Comparison of ENCODE assay signal across 8 mouse cellular contexts in genomic region chr4:122998537-122999262, GRCm38 (mm10). TPM values are rescaled to one million over a fixed set of nuclear protein-coding genes. Genes with fewer than 3 reads are reported as not detected.
DNase-seq lines count a peak whose midpoint lies in the region; ATAC-seq lines count a peak whose summit lies in the region.

No protein-coding gene starts in this region.

- no peaks in the 10 kb centered on the region for H3K27me3 ChIP-seq in forebrain, embryonic 14.5 days (replicated peaks; ENCODE audit: control insufficient read depth, insufficient read depth, low read length)
- H3K27me3 ChIP-seq in liver, embryonic 15.5 days = peaks cover 76% of the 10 kb centered on the region

- peaks cover 22% of the 10 kb centered on the region for H3K4me1 ChIP-seq in forebrain, embryonic 14.5 days (ENCODE audit: control insufficient read depth, insufficient read depth, low read length)
- peaks cover 20% of the 10 kb centered on the region for H3K4me1 ChIP-seq in liver, embryonic 15.5 days (replicated peaks)

- peak; percentile 74 for ATAC-seq in forebrain, embryonic 14.5 days
- peak; percentile 51 for ATAC-seq in liver, embryonic 15.5 days (ENCODE audit: insufficient read depth)

- intact Hi-C loops in left cerebral cortex, postnatal 36 days (cut with DNase I) = no loop called here

- peaks cover 28% of the 10 kb centered on the region for H3K36me3 ChIP-seq in forebrain, embryonic 14.5 days (ENCODE audit: control insufficient read depth, insufficient read depth, low read length)
- no peaks in the 10 kb centered on the region for H3K36me3 ChIP-seq in liver, embryonic 15.5 days (replicated peaks)

- peak overlapping the region; percentile 95 for H3K9ac ChIP-seq in forebrain, embryonic 14.5 days (ENCODE audit: low read length)
- no peak overlapping the region for H3K9ac ChIP-seq in liver, embryonic 15.5 days

- H3K9me3 ChIP-seq in forebrain, embryonic 14.5 days (replicated peaks; ENCODE audit: control insufficient read depth, low read length) = no peaks in the 10 kb centered on the region
- no peaks in the 10 kb centered on the region for H3K9me3 ChIP-seq in liver, embryonic 15.5 days (replicated peaks)

- under 1% methylated on average over 12 of the region's 12 CpGs for WGBS in forebrain, embryonic 14.5 days
- 25% methylated on average over 12 of the region's 12 CpGs for WGBS in liver, embryonic 15.5 days (ENCODE audit: insufficient replicate concordance)

- H3K27ac ChIP-seq in forebrain, embryonic 14.5 days (ENCODE audit: low read depth, low read length) = peak overlapping the region; percentile 84
- H3K27ac ChIP-seq in liver, embryonic 15.5 days (replicated peaks) = no peak overlapping the region

- H3K4me3 ChIP-seq in forebrain, embryonic 14.5 days (ENCODE audit: low read depth, low read length) = peak overlapping the region; percentile 91
- H3K4me3 ChIP-seq in liver, embryonic 15.5 days (replicated peaks) = no peak overlapping the region

- H3K4me2 ChIP-seq in forebrain, embryonic 14.5 days (ENCODE audit: low read length) = peak overlapping the region; percentile 73
- peak overlapping the region; percentile 23 for H3K4me2 ChIP-seq in liver, embryonic 15.5 days

- peak; percentile 57 for DNase-seq in right cerebral cortex, postnatal 4 days
- DNase-seq in right cerebral cortex, postnatal 36 days (ENCODE audit: low spot score in 2 of 2) = no peak
- peak; percentile 94 for DNase-seq in forebrain, embryonic 14.5 days (ENCODE audit: low spot score)
- peak; percentile 56 for DNase-seq in yolk sac, embryonic 10.5 days (ENCODE audit: low spot score)
- DNase-seq in heart, adult 8-10 months (ENCODE audit: low spot score) = no peak
- DNase-seq in left cerebral cortex, adult 8-10 months (ENCODE audit: low spot score in 2 of 2) = no peak
- no peak for DNase-seq in left cerebral cortex, postnatal 36 days (ENCODE audit: low spot score in 2 of 2)

RNA-seq across cellular contexts. Expression of gene Mycl, which starts 3.2 kb away (rescaled TPM):
- polyA plus RNA-seq in forebrain, embryonic 14.5 days (2014; fragmentation: Nextera tagmentation; extraction: Ambion mirVana) = 70.5 and 77.4 TPM in 2 replicates
- 0.89 and 1.2 TPM in 2 replicates for polyA plus RNA-seq in liver, embryonic 15.5 days (2015; fragmentation: Nextera tagmentation; extraction: Ambion mirVana)
- total RNA-seq in heart, adult 8-10 months (2022) = under 1 TPM in 2 of 4 experiments, not detected in 2; 0.14 to 0.25 TPM
- 10 to 100 TPM; 12.1 to 13.1 (median 12.4) TPM for total RNA-seq in left cerebral cortex, adult 8-10 months (2022)
- total RNA-seq in left cerebral cortex, postnatal 36 days (2021) = 10 to 100 TPM; 11.3 to 12.9 TPM

RNA-seq across cellular contexts. Expression of gene Trit1, which starts 17.7 kb away (rescaled TPM):
- 29.4 and 32.7 TPM in 2 replicates for polyA plus RNA-seq in forebrain, embryonic 14.5 days (2014; fragmentation: Nextera tagmentation; extraction: Ambion mirVana)
- 5.7 and 6.3 TPM in 2 replicates for polyA plus RNA-seq in liver, embryonic 15.5 days (2015; fragmentation: Nextera tagmentation; extraction: Ambion mirVana)
- total RNA-seq in heart, adult 8-10 months (2022) = 1 to 10 TPM; 5.6 to 8.0 (median 6.6) TPM
- 10 to 100 TPM; 16.0 to 20.3 (median 18.8) TPM for total RNA-seq in left cerebral cortex, adult 8-10 months (2022)
- 10 to 100 TPM; 18.2 to 23.5 TPM for total RNA-seq in left cerebral cortex, postnatal 36 days (2021)

RNA-seq across cellular contexts. Expression of gene Mfsd2a, which starts 37.7 kb away (rescaled TPM):
- polyA plus RNA-seq in forebrain, embryonic 14.5 days (2014; fragmentation: Nextera tagmentation; extraction: Ambion mirVana) = 31.3 and 36.8 TPM in 2 replicates
- 0.05 and 0.06 TPM in 2 replicates for polyA plus RNA-seq in liver, embryonic 15.5 days (2015; fragmentation: Nextera tagmentation; extraction: Ambion mirVana)
- not detected for total RNA-seq in heart, adult 8-10 months (2022)
- total RNA-seq in left cerebral cortex, adult 8-10 months (2022) = 10 to 100 TPM; 16.4 to 24.8 (median 20.1) TPM
- 10 to 100 TPM; 36.9 to 50.0 TPM for total RNA-seq in left cerebral cortex, postnatal 36 days (2021)

Comparison
In these comparisons a context has a peak if more than half of its experiments do, and no peak if none do; other contexts are left out.
1. DNase-seq: peak in right cerebral cortex, postnatal 4 days (single experiment), forebrain, embryonic 14.5 days (single experiment) and yolk sac, embryonic 10.5 days (single experiment); none in right cerebral cortex, postnatal 36 days (0 of 2), heart, adult 8-10 months (single experiment), left cerebral cortex, adult 8-10 months (0 of 2) and left cerebral cortex, postnatal 36 days (0 of 2).
2. RNA of gene Mycl, which starts 3.2 kb away (total RNA-seq): 11.3 to 12.9 TPM in left cerebral cortex, postnatal 36 days and 12.1 to 13.1 TPM in left cerebral cortex, adult 8-10 months; 0.14 to 0.25 TPM in heart, adult 8-10 months; every median in the first group is over 4 times any median in the second.
3. RNA of gene Mfsd2a, which starts 37.7 kb away (total RNA-seq): 36.9 to 50.0 TPM in left cerebral cortex, postnatal 36 days and 16.4 to 24.8 TPM in left cerebral cortex, adult 8-10 months; not detected in heart, adult 8-10 months; every median in the first group is over 10 times any median in the second.